Mouse (Mus musculus) left cerebral cortex, adult 2 months (tissue): ENCODE data around the gene Stat3. TPM values are rescaled to one million over a fixed set of nuclear protein-coding genes. Genes with fewer than 3 reads are reported as not detected.

Source experiments
- DNase-seq, 2 experiments: peaks; one replicate each; pipeline ENCODE4 v3.0.0; 2021 to 2022; ENCODE audit warnings: low spot score in 2 of 2, mixed read lengths in 1 of 2; ENCODE audit errors: extremely low spot score in 1 of 2
- H3K27ac ChIP-seq: fragments of 200-600 bp; 2 replicates; pipeline ENCODE4 v1.8.1; 2022
- H3K4me3 ChIP-seq: fragments of 200-600 bp; 2 replicates; pipeline ENCODE4 v1.8.1; 2022
- CTCF ChIP-seq: fragments of 200-600 bp; IDR thresholded peaks from 2 replicates; pipeline ENCODE4 v1.8.1; 2022; ENCODE audit warnings: antibody characterized with exemption, mild to moderate bottlenecking, moderate library complexity
- intact Hi-C: fragments of 180-260 bp; cut with DNase I; formaldehyde crosslinking; loops from one replicate; pipeline ENCODE4 v1.15.1; 2025
- total RNA-seq, 2 experiments: library from RNA; stranded (reverse); gene quantifications; 2 replicates each; pipeline ENCODE4 v1.2.3; 2021

Stat3 gene
- total RNA-seq, 2 experiments from 2014 or later, result 35.7 to 40.9 TPM

GRCm38 (mm10) chr11:100962371-100962911 lies 23.1 kb upstream of the Stat3 start:
- TF ChIP-seq CTCF, result no peak
- DNase-seq, result no peak
- intact Hi-C loops, result no loop called here
- H3K27ac ChIP-seq, result no peak overlapping the region
- H3K4me3 ChIP-seq, result no peak overlapping the region

GRCm38 (mm10) chr11:100960540-100960939 lies 21.2 kb upstream of the Stat3 start:
- TF ChIP-seq CTCF, result no peak

GRCm38 (mm10) chr11:100959826-100960225 lies 20.5 kb upstream of the Stat3 start:
- intact Hi-C loops, result loop anchor here (1.0 to 5.0 kb wide), 4 partner anchors 67 to 389 kb away; no protein-coding TSS in a partner anchor
- TF ChIP-seq CTCF, result no peak
- no peak overlapping the region for H3K4me3 ChIP-seq
- no peak for DNase-seq
- H3K27ac ChIP-seq, result peak overlapping the region; percentile 12; the same call in 1 of the 2 replicates

More at GRCm38 (mm10) chr11:100960540-100960939, 21.2 kb upstream of the Stat3 start:
- H3K27ac ChIP-seq, result no peak overlapping the region
- DNase-seq, result peak in 1 of 2 experiments; percentile 18
- intact Hi-C loops, result no loop called here
- H3K4me3 ChIP-seq, result no peak overlapping the region

GRCm38 (mm10) chr11:100959464-100959810 lies 20.1 kb upstream of the Stat3 start:
- intact Hi-C loops, result loop anchor here (1.0 to 5.0 kb wide), 4 partner anchors 66 to 389 kb away; no protein-coding TSS in a partner anchor
- no peak overlapping the region; the same call in 1 of the 2 replicates for H3K4me3 ChIP-seq
- peak; percentile 82 for TF ChIP-seq CTCF
- peak in 1 of 2 experiments; percentile 57 for DNase-seq
- H3K27ac ChIP-seq, result no peak overlapping the region

- Histone ChIP-seq H3K4me3 (peak overlapping the region; percentile 22; the same call in 1 of the 2 replicates), H3K27ac (no peak overlapping the region)
- TF ChIP-seq CTCF, result no peak
- DNase-seq, result no peak
- intact Hi-C loops, result loop anchor here (1.0 to 5.0 kb wide), 4 partner anchors 66 to 388 kb away; no protein-coding TSS in a partner anchor
Observed at GRCm38 (mm10) chr11:100958613-100959463, 19.5 kb upstream of the Stat3 start.

GRCm38 (mm10) chr11:100957915-100958469 lies 18.7 kb upstream of the Stat3 start:
- no peak for TF ChIP-seq CTCF
- Histone ChIP-seq H3K27ac (no peak overlapping the region), H3K4me3 (no peak overlapping the region)
- intact Hi-C loops, result loop anchor here (2.0 to 5.0 kb wide), 2 partner anchors 191 to 387 kb away; no protein-coding TSS in a partner anchor
- DNase-seq, result no peak

- intact Hi-C loops, result loop anchor here (5.0 kb wide), 1 partner anchor 190 kb away; no protein-coding TSS in a partner anchor
- TF ChIP-seq CTCF, result peak; percentile 92
- Histone ChIP-seq H3K27ac (no peak overlapping the region), H3K4me3 (no peak overlapping the region)
- peak; percentile 84 to 95 for DNase-seq
Observed at GRCm38 (mm10) chr11:100957244-100957643, 17.9 kb upstream of the Stat3 start.

GRCm38 (mm10) chr11:100949540-100949939 lies 10.2 kb upstream of the Stat3 start:
- peak; percentile 12 for TF ChIP-seq CTCF
- no peak overlapping the region for H3K27ac ChIP-seq
- no peak for DNase-seq
- intact Hi-C loops, result no loop called here
- H3K4me3 ChIP-seq, result no peak overlapping the region

GRCm38 (mm10) chr11:100948317-100948716 lies 9.0 kb upstream of the Stat3 start:
- Histone ChIP-seq H3K4me3 (no peak overlapping the region), H3K27ac (no peak overlapping the region)
- no peak for TF ChIP-seq CTCF
- DNase-seq, result no peak
- intact Hi-C loops, result no loop called here

- no peak overlapping the region for H3K4me3 ChIP-seq
- no peak overlapping the region for H3K27ac ChIP-seq
- no peak for DNase-seq
- TF ChIP-seq CTCF, result peak; percentile 21
- intact Hi-C loops, result no loop called here
Observed at GRCm38 (mm10) chr11:100947548-100947947, 8.2 kb upstream of the Stat3 start.

GRCm38 (mm10) chr11:100946862-100947261 lies 7.5 kb upstream of the Stat3 start:
- no peak for DNase-seq
- H3K27ac ChIP-seq, result no peak overlapping the region
- H3K4me3 ChIP-seq, result no peak overlapping the region
- intact Hi-C loops, result no loop called here
- TF ChIP-seq CTCF, result no peak

GRCm38 (mm10) chr11:100942388-100942787 lies 3.0 kb upstream of the Stat3 start:
- intact Hi-C loops, result no loop called here
- H3K4me3 ChIP-seq, result no peak overlapping the region
- no peak for TF ChIP-seq CTCF
- DNase-seq, result no peak
- H3K27ac ChIP-seq, result no peak overlapping the region
